Mouse (Mus musculus) limb, embryonic 14.5 days (tissue): Measurements from ENCODE around the gene Tlk2. TPM values are rescaled to one million over a fixed set of nuclear protein-coding genes. Genes with fewer than 3 reads are reported as not detected.

Experiments used
- ATAC-seq: fragments of 200-750 bp; cut with Nextera tagmentation; 2 replicates; pipeline ENCODE4 v1.8.0; 2017; ENCODE audit warnings: low read depth, moderate number of reproducible peaks, moderate TSS enrichment; ENCODE audit not compliant: low FRiP score
- DNase-seq: peaks from one replicate; pipeline ENCODE4 v3.0.0-alpha.2; 2015; ENCODE audit warnings: low spot score
- H3K27ac ChIP-seq: fragments of 300-500 bp; sonication (generic); replicated peaks from 2 replicates; pipeline ENCODE4 v1.5.1; 2014; ENCODE audit warnings: low read depth, mild to moderate bottlenecking, low read length, moderate library complexity, mixed read lengths
- H3K27me3 ChIP-seq: fragments of 300-500 bp; sonication (generic); 2 replicates; pipeline ENCODE4 v1.6.1; 2014; ENCODE audit warnings: low read length, mixed read lengths; ENCODE audit not compliant: control insufficient read depth, insufficient read depth
- H3K36me3 ChIP-seq: fragments of 300-500 bp; sonication (generic); 2 replicates; pipeline ENCODE4 v1.6.1; 2014; ENCODE audit warnings: mild to moderate bottlenecking, low read length, moderate library complexity, mixed read lengths; ENCODE audit not compliant: control insufficient read depth, insufficient read depth
- H3K4me1 ChIP-seq: fragments of 300-500 bp; sonication (generic); 2 replicates; pipeline ENCODE4 v1.6.1; 2014; ENCODE audit warnings: antibody characterized with exemption, low read length, mixed read lengths; ENCODE audit not compliant: control insufficient read depth, insufficient read depth
- H3K4me2 ChIP-seq: fragments of 300-500 bp; sonication (generic); replicated peaks from 2 replicates; pipeline ENCODE4 v1.6.1; 2014; ENCODE audit warnings: low read depth, mild to moderate bottlenecking, low read length, moderate library complexity; ENCODE audit not compliant: severe bottlenecking
- H3K4me3 ChIP-seq: fragments of 300-500 bp; sonication (generic); replicated peaks from 2 replicates; pipeline ENCODE4 v1.5.1; 2014; ENCODE audit warnings: low read length
- H3K9ac ChIP-seq: fragments of 300-500 bp; sonication (generic); 2 replicates; pipeline ENCODE4 v1.6.1; 2014; ENCODE audit warnings: mild to moderate bottlenecking, low read depth, low read length, moderate library complexity; ENCODE audit not compliant: severe bottlenecking
- H3K9me3 ChIP-seq: fragments of 300-500 bp; sonication (generic); 2 replicates; pipeline ENCODE4 v1.6.1; 2016; ENCODE audit warnings: low read length; ENCODE audit not compliant: control insufficient read depth
- POLR2A ChIP-seq: fragments of 200-500 bp; IDR thresholded peaks from 2 replicates; pipeline ENCODE4 v1.8.0; 2012; ENCODE audit warnings: inconsistent platforms, mild to moderate bottlenecking, moderate library complexity, borderline replicate concordance; ENCODE audit not compliant: insufficient read depth, insufficient read length; ENCODE audit errors: extremely low read depth
- WGBS: fragments of 180-500 bp; shearing (Covaris S2); extraction: QIAGEN DNeasy Blood & Tissue Kit; methylation state at CpG from one replicate; pipeline ENCODE4 v1.1.7; 2014; 5-methylcytosine and 5-hydroxymethylcytosine counted together
- polyA plus RNA-seq, 2 experiments: library from polyadenylated mRNA; depleted of rRNA in 1 of 2; stranded (reverse) in 1 of 2; unstranded in 1 of 2; fragments of >200 nt; fragmentation: Nextera tagmentation in 1 of 2; extraction: Ambion mirVana in 1 of 2; gene quantifications; 2 replicates each; pipeline versions ENCODE4 v1.2.1 to v1.2.3; 2012 to 2014

Gene Tlk2
- polyA plus RNA-seq, 2 experiments = 27.8 to 49.9 TPM

DNA sequence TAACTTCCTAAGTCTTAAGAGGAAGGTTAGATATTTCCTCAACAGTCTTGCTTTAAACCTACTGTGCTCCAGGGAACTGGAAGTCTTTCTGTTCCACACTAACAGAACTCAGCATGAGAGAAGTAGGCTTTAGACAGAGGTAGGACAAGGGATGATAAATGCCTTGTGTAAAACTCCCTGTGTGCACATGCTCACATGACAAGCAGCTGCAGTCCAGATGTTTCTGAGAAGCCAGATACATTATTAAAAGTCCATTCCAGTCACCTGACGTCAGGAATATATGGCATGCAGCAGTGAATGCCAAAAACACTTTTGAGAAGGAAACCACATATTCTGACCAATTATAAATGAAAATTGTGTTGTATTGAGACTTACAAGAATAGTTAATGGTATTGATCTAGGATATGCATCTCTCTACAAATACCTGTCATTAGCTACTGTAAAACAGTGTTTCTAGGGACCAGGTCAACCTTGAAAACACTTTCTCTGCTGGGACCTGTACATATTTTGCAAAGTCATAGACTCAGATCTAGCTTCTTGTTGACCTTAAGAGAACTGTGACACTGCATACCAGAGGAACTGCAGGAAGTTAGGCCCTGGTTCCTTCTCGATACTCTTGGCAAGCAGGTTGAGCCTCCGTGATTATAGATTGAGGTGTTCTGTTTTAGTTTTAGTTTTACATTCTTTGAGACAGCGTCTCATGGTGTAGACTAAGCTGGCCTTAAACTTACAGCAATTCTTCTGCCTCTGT lies 83.2 kb downstream of the Tlk2 start:
- H3K4me1 ChIP-seq = peaks cover 2% of the 10 kb centered on the region; the same call in 1 of the 2 replicates
- no peaks in the 10 kb centered on the region for H3K27me3 ChIP-seq
- no peaks in the 10 kb centered on the region for H3K9me3 ChIP-seq
- no peak overlapping the region for H3K4me2 ChIP-seq
- DNase-seq (peak; percentile 82), ATAC-seq (peak; percentile 86)
- peaks cover 57% of the 10 kb centered on the region for H3K36me3 ChIP-seq
- peak overlapping the region; percentile 45 for H3K27ac ChIP-seq
- no peak overlapping the region for H3K9ac ChIP-seq
- no peak overlapping the region for H3K4me3 ChIP-seq
- WGBS = 44% methylated on average over 4 of the region's 4 CpGs
- TF ChIP-seq POLR2A = no peak

DNA sequence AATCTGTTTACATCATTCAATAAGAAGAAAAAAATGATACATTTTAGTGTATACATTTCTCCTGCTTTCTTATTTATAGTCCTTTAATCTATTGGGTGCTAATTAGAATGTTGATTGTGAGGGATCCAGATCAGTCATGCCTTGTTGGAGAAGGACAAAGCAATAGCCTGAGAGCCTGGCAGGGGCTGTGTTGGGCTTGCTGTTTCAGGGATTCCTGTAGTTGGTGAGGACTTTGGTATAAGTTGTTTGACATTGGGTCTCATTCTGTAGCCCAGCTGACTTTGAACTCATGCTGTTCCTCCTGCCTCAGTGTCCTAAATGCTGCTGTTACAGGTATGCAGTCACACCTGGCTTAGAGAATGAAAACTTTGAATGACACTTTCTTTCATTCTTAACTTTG lies 85.9 kb downstream of the Tlk2 start:
- Histone ChIP-seq H3K4me2 (no peak overlapping the region), H3K36me3 (peaks cover 53% of the 10 kb centered on the region), H3K27ac (no peak overlapping the region), H3K4me3 (no peak overlapping the region), H3K9me3 (no peaks in the 10 kb centered on the region), H3K4me1 (peaks cover 2% of the 10 kb centered on the region; the same call in 1 of the 2 replicates), H3K9ac (no peak overlapping the region), H3K27me3 (no peaks in the 10 kb centered on the region)
- ATAC-seq = no peak
- no peak for TF ChIP-seq POLR2A
- no peak for DNase-seq

DNA sequence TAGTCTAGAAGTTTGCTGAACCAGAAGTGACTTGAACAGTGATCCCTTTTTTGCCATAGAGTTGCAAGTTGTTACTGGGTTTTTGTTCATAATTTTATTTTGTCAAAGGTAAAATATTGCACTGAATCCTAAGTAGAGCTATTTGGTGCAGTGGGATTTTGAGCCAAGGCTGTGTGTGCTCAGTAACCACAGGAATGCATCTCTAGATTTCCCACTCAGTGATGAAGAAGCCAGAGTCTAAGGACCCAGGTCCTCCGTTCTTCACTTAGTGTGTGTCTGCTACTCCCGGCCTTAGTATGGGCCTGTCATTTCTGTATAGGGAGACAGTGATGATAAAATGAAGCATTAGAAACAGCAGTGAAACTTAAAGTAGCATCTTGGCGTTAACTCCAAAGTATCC lies 86.4 kb downstream of the Tlk2 start:
- ATAC-seq (no peak), DNase-seq (no peak)
- H3K27me3 ChIP-seq = no peaks in the 10 kb centered on the region
- H3K9me3 ChIP-seq = no peaks in the 10 kb centered on the region
- H3K4me2 ChIP-seq = no peak overlapping the region
- WGBS = 87% methylated on average over 3 of the region's 3 CpGs
- H3K36me3 ChIP-seq = peaks cover 50% of the 10 kb centered on the region
- H3K9ac ChIP-seq = no peak overlapping the region
- H3K4me1 ChIP-seq = peaks cover 2% of the 10 kb centered on the region; the same call in 1 of the 2 replicates
- no peak for TF ChIP-seq POLR2A
- no peak overlapping the region for H3K4me3 ChIP-seq
- H3K27ac ChIP-seq = no peak overlapping the region

DNA sequence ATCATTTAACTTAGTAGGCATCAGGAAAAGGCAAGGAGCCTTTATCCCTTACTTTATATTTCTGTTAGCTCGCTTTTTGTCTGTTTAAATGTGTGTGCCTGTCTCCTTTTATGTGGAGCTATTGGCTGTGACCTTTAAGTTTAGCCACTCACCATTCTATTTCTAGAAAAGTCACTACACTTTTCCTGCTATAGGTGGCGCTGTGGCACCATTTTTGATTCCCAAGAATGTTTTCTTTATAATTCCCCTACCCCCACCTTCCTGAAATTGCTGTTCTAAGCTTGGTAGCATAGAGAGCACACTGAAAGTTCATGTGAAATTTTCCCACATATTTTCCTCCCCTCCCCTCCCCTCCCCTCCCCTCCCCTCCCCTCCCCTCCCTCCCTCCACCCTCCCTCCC lies 91.5 kb downstream of the Tlk2 start:
- peak; percentile 30; the same call in 1 of the 2 replicates for ATAC-seq
- no peaks in the 10 kb centered on the region for H3K4me1 ChIP-seq
- no peak overlapping the region for H3K4me2 ChIP-seq
- no peaks in the 10 kb centered on the region for H3K27me3 ChIP-seq
- H3K4me3 ChIP-seq = no peak overlapping the region
- no peak for TF ChIP-seq POLR2A
- peaks cover 47% of the 10 kb centered on the region for H3K36me3 ChIP-seq
- no peaks in the 10 kb centered on the region for H3K9me3 ChIP-seq
- DNase-seq = peak; percentile 85
- no peak overlapping the region for H3K9ac ChIP-seq
- no peak overlapping the region for H3K27ac ChIP-seq
- 12% methylated on average over 2 of the region's 2 CpGs for WGBS

DNA sequence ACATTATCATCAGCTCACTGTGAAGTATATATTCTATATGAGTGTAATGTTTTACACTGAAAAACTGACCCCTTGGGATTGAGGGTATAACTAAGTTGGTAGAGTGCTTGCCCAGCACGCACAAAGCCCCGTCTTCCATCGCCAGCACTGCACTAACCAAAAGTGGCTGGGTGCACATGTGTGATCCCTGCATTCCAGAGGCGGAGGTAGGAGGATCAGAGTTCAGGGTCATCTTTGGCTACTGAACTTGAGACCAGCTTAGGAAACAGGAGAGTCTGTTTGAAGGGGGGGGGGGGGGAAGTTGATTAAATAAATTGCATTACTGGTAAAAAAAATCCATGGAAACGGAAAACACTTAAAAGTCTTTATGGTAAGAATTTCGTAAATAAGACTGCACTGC lies 101.8 kb downstream of the Tlk2 start:
- H3K4me2 ChIP-seq = no peak overlapping the region
- no peak for DNase-seq
- H3K27ac ChIP-seq = no peak overlapping the region
- ATAC-seq = no peak
- H3K4me1 ChIP-seq = peaks cover 11% of the 10 kb centered on the region
- H3K4me3 ChIP-seq = no peak overlapping the region
- no peaks in the 10 kb centered on the region for H3K27me3 ChIP-seq
- TF ChIP-seq POLR2A = no peak
- peaks cover 65% of the 10 kb centered on the region for H3K36me3 ChIP-seq
- no peaks in the 10 kb centered on the region for H3K9me3 ChIP-seq
- H3K9ac ChIP-seq = no peak overlapping the region
- 87% methylated on average over 6 of the region's 6 CpGs for WGBS
